Mouse (Mus musculus): ENCODE data around the gene Nexmif. TPM values are rescaled to one million over a fixed set of nuclear protein-coding genes. Genes with fewer than 3 reads are reported as not detected.

The Nexmif gene
- polyA plus RNA-seq, 1 experiment: 2.1 TPM

DNA sequence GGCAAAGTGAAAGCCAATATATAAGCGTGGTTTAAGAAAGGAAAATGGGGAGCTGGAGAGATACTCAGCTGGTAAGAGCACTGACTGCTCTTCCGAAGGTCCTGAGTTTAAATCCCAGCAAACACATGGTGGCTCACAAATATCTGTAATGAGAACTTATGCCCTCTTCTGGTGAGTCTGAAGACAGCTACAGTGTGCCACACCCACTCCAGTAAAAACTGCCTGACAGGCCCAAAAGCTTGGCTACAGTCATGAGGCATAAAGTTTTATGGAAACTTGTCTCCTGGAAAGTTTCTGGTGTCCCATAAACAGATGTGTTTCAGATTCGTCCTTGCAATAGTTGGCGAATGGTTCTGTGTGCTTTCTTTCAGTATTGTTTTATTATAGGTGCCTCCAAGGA, 86.4 kb downstream of the Nexmif start:
- no peak for TF ChIP-seq POLR2A (IDR thresholded peaks at IDR 0.05; ENCODE audit: low read depth, low read length)
- no peak for TF ChIP-seq CTCF (IDR thresholded peaks at IDR 0.05; ENCODE audit: borderline replicate concordance, insufficient read depth, low read length)
- H3K4me3 ChIP-seq (ENCODE audit: insufficient read depth, low read length): no peak overlapping the region
- no peaks in the 10 kb centered on the region for H3K4me1 ChIP-seq (ENCODE audit: control insufficient read depth, insufficient read depth, low read length)
- H3K27ac ChIP-seq (ENCODE audit: insufficient read depth, low read length): no peak overlapping the region

GRCm38 (mm10) chrX:104054848-104055247, 146.1 kb downstream of the Nexmif start:
- Histone ChIP-seq H3K4me1 (ENCODE audit: control insufficient read depth, insufficient read depth, low read length) (no peaks in the 10 kb centered on the region), H3K27ac (ENCODE audit: insufficient read depth, low read length) (no peak overlapping the region), H3K4me3 (ENCODE audit: insufficient read depth, low read length) (no peak overlapping the region)
- TF ChIP-seq POLR2A (IDR thresholded peaks at IDR 0.05; ENCODE audit: low read depth, low read length) (no peak), CTCF (IDR thresholded peaks at IDR 0.05; ENCODE audit: borderline replicate concordance, insufficient read depth, low read length) (no peak)

- no peak overlapping the region for H3K4me3 ChIP-seq (ENCODE audit: insufficient read depth, low read length)
- no peak for TF ChIP-seq POLR2A (IDR thresholded peaks at IDR 0.05; ENCODE audit: low read depth, low read length)
- no peak for TF ChIP-seq CTCF (IDR thresholded peaks at IDR 0.05; ENCODE audit: borderline replicate concordance, insufficient read depth, low read length)
- H3K4me1 ChIP-seq (ENCODE audit: control insufficient read depth, insufficient read depth, low read length): no peaks in the 10 kb centered on the region
- no peak overlapping the region for H3K27ac ChIP-seq (ENCODE audit: insufficient read depth, low read length)
These were observed 160.7 kb downstream of the Nexmif start for GRCm38 (mm10) chrX:104040276-104040675.

DNA sequence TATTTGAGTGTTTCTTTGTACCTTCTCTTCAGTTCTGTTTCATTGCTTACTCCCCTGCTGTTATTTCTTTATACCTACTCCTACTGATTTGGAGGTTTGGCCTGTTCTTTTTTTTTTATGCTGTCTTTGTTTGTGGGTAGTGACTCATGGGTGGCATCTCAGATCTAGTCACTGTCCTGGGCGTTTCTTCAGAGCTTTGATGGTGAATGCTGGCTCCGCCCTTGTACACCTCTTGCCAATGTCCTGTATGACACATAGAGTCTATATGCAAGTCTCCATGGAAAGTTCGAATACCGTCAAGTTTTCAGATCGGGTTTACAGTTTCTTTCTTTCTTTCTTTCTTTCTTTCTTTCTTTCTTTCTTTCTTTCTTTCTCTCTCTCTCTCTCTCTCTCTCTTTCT, 167.1 kb downstream of the Nexmif start:
- Histone ChIP-seq H3K4me1 (ENCODE audit: control insufficient read depth, insufficient read depth, low read length) (no peaks in the 10 kb centered on the region), H3K27ac (ENCODE audit: insufficient read depth, low read length) (no peak overlapping the region), H3K4me3 (ENCODE audit: insufficient read depth, low read length) (no peak overlapping the region)
- TF ChIP-seq POLR2A (IDR thresholded peaks at IDR 0.05; ENCODE audit: low read depth, low read length): no peak
- no peak for TF ChIP-seq CTCF (IDR thresholded peaks at IDR 0.05; ENCODE audit: borderline replicate concordance, insufficient read depth, low read length)

DNA sequence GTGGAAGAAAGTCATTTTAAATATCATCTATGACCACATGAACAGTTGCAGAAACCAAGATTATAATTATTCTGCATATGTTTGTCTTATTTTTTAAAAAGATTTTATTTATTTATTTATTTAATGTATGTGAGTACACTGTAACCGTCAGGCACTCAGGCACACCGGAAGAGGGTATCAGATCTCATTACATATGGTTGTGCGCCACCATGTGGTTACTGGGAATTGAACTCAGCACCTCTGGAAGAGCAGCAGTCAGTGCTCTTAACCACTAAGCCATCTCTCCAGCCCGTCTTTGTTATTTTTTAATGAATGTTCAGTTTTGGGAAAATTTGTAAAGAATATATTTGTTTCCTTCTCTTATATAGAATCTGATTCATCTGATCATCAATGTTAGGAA, 168.2 kb downstream of the Nexmif start:
- no peak for TF ChIP-seq POLR2A (IDR thresholded peaks at IDR 0.05; ENCODE audit: low read depth, low read length)
- no peak for TF ChIP-seq CTCF (IDR thresholded peaks at IDR 0.05; ENCODE audit: borderline replicate concordance, insufficient read depth, low read length)
- Histone ChIP-seq H3K4me3 (ENCODE audit: insufficient read depth, low read length) (no peak overlapping the region), H3K27ac (ENCODE audit: insufficient read depth, low read length) (no peak overlapping the region), H3K4me1 (ENCODE audit: control insufficient read depth, insufficient read depth, low read length) (no peaks in the 10 kb centered on the region)

Other genes starting within 250 kb of the Nexmif start
- gene Rlim, start 219.9 kb downstream of the Nexmif start, polyA plus RNA-seq (2011; ENCODE audit: insufficient read length, low read depth, missing spikeins): 87.8 and 90.1 TPM in 2 replicates
- gene Abcb7, start 212.7 kb upstream of the Nexmif start, polyA plus RNA-seq (2011; ENCODE audit: insufficient read length, low read depth, missing spikeins): 5.6 and 8.5 TPM in 2 replicates